Mouse (Mus musculus): Measurements from ENCODE around the gene H2-Oa.

H2-Oa gene

GRCm38 (mm10) chr17:34101185-34101584 is 9.0 kb downstream of the H2-Oa start:
- DNase-seq (ENCODE audit: low read depth) = no peak

- DNase-seq (ENCODE audit: low read depth) = peak; percentile 98
Observed at GRCm38 (mm10) chr17:34101604-34102032, 9.5 kb downstream of the H2-Oa start.

DNA sequence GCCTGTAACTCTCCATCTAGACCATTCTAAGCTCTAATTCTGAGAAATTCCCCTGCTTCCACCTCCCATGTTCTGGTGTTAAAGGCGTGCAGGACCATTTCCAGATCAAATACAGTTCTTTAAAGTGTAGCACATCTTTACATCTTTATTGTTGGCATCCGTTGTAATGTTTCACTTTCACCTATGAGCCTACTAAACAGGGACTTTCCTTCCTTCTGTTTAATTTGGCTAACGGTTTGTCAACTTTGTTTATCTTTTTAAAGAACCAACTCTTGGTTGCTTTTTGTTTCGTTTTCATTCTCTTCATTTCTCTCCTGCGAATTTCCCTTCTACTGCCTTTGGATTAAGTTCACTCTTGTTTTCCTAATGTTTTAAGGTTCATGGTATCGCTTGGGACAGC is 10.7 kb downstream of the H2-Oa start:
- DNase-seq (ENCODE audit: low read depth) = peak; percentile 82

DNA sequence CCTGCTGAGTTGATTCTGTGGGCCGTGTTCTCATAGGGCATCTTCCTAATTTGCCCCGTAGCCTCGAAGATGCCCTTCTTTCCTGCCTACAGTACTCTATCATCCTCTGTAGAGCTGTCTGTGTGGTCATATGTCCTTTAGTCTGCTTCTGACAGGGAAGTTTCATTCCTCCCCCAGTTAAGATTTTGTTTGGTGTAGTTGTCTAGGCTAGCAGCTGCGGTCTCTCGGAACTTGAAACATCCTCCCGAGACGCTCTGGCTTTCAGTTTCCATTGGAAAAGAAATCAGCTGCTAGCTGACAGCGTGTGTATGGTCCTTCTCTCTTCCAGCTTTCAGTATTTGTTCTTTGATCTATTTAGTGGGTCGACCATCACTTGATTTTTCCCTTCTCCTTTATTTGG is 12.7 kb downstream of the H2-Oa start:
- peak; percentile 15 for DNase-seq (ENCODE audit: low read depth)

- no peak for DNase-seq (ENCODE audit: low read depth)
Observed at GRCm38 (mm10) chr17:34106555-34106954, 14.4 kb downstream of the H2-Oa start.

GRCm38 (mm10) chr17:34107109-34107867 is 15.1 kb downstream of the H2-Oa start:
- DNase-seq (ENCODE audit: low read depth) = peak; percentile 22

- peak; percentile 12 for DNase-seq (ENCODE audit: low read depth)
Observed at GRCm38 (mm10) chr17:34108460-34108859, 16.3 kb downstream of the H2-Oa start.

- peak; percentile 70 for DNase-seq (ENCODE audit: low read depth)
Observed at GRCm38 (mm10) chr17:34109038-34109805, 17.1 kb downstream of the H2-Oa start.

GRCm38 (mm10) chr17:34109806-34110195 is 17.7 kb downstream of the H2-Oa start:
- DNase-seq (ENCODE audit: low read depth) = peak; percentile 54

DNA sequence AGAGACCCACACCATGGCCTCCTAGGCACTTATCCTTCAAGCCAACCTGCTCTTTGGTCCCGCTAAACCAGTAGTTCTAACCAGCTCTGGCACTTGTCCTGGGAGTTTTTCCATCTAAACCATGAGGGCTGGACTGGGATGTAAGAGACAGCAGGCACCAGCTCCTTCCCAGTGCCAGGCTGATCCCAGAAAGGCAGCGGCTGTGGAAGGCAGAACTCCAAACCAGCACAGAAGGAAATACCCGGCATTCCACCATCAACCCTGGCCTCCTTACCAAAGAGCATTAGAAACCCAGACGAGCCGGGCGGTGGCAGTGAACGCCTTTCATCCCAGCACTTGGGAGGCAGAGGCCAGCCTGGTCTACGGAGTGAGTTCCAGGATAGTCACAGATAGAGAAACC is 18.2 kb downstream of the H2-Oa start:
- DNase-seq (ENCODE audit: low read depth) = no peak

DNA sequence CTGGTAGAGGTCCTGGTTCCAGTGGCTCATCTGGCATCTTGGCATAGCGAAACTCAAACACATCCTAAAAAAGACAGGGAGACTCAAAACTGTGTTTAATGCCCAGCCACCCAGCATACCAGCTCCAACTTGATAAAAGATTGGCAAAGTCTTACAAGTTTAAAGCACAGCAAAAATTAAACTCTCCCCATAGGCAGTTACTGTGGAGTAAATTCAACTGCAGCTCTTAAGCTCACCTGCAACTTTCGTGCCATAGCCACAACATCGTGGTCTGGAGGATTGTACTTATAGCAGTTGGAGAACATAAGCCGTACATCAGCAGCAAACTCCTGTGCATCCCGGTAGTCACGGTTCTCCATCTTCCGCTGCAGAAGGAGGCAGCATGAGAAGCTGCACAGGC is 22.0 kb downstream of the H2-Oa start:
- peak; percentile 33 for DNase-seq (ENCODE audit: low read depth)

- peak; percentile 37 for DNase-seq (ENCODE audit: low read depth)
Observed at GRCm38 (mm10) chr17:34116736-34117370, 24.7 kb downstream of the H2-Oa start.

- peak; percentile 70 for DNase-seq (ENCODE audit: low read depth)
Observed at GRCm38 (mm10) chr17:34117421-34118112, 25.4 kb downstream of the H2-Oa start.

DNA sequence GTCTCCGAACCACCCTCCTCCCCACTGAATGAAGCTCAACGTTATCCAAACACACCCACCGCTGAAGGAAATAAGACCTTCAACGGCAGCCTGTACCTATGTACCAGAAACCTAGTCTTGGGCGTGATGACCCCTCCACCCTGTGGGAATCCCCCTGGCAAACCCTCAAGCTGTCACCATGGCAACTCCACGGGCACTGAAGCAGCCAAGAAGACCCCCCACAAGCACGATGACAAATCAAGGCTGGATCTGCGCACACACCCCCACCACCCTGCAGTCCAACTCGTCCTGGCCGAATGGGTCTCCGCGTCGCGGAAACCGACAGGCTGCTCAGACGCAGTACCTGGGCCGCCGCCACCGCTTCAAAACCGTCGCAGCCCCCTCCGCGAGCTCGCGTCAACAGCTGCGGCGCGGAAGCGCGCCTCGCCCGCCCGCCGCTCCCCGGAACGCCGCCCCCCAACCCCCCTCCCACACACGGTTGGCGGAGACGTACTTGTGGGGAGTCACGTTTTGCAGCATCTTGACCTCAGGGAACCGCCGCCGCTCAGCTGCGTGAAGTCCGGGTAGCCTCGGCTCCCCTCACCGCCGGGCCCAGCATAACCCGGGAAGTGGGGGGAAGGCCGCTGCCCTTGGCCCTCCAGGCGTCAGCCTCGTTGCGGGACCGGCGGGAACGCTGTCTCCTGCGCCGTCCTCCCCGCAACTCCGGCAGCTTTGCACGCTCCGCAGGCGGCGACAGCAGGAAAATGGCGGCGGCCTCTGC is 26.2 kb downstream of the H2-Oa start:
- DNase-seq (ENCODE audit: low read depth) = peak; percentile 67

DNA sequence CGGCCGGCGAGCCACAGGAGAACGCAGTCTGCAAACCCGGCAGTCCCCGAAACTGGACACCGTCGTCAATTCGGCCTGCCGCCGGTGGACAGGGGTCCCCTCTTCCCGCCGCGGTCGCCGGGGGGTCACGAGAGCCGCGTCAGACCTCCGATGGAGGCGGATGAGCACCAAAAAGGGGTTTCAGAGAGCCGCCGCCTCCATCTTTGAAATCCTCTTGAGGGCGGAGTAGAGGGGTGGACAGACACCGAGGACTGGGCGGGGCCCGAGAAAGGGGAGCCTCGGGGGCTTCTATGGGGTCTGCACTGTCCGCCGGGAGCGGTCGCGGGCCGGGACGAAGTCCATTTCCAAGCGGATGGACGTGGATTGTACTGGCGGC is 26.7 kb downstream of the H2-Oa start:
- no peak for DNase-seq (ENCODE audit: low read depth)

DNA sequence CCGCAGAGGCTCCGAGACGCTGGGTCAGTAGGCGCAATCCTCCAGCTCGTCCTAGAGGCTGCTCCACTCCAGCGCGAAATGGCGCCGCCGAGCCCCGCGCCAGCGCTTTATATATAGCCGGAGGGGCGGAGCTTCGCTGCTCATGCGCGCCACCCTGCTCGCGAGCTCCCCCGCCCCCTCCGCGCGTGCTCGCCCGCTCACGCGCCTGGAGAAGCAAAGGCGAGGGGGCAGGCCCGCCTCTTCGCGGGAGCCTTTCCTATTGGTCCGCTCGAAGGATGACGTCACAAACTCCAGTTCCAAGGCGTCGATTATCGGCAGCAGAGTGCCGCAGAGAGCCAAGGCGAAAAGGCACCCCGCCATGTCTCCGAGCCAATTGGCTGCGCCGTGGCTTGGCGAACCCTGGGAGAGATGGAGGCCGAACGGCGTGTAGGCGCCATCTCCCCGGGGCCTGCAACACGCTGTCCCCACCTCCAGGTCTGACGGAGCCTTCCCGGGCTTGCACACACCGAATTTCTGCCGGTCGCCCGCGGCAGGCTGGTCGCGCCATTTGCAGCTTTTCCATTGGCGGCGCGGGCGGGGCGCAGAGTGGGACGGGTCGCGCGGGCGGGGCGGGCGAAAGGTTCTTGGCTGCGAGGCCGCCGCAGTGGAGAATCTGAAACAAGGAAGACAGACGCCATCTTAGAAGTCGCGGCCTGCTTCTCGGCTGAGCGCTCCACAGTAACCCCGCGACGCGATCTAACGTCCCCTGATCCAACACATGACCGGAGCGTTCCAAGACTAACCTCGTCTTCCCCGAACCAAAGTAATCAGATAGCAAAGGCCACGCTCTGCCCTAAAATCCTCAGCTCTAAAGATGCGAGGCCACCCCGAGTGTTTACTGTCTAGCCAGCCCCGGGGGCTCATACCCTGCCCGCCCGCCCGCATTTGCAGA is 27.4 kb downstream of the H2-Oa start, which contains the start of gene H2-DMa:
Gene H2-DMa, plus strand, starts transcription at position 293 of the 931 bp plus-strand sequence.
- peak; percentile 99 for DNase-seq (ENCODE audit: low read depth)

GRCm38 (mm10) chr17:34120180-34120723 is 28.1 kb downstream of the H2-Oa start:
- peak; percentile 81 for DNase-seq (ENCODE audit: low read depth)

DNA sequence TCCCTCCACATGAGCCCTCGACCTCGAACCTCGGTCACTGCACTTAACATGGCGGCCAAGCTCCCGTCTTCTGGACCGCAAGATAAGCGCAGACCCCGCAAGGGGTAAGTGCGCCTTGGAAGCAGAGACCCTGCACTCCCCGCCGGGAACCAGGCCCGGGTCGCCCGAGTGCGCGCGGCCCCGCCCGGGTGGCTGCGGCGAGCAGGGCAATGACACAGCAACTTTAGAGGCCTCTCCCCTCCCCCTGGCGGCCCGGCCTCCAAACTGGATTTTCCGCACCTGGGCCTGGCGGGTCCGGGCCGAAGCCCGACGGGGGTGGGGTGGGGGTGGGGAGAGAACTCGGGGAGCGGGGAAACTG is 28.7 kb downstream of the H2-Oa start:
- peak; percentile 79 for DNase-seq (ENCODE audit: low read depth)

DNA sequence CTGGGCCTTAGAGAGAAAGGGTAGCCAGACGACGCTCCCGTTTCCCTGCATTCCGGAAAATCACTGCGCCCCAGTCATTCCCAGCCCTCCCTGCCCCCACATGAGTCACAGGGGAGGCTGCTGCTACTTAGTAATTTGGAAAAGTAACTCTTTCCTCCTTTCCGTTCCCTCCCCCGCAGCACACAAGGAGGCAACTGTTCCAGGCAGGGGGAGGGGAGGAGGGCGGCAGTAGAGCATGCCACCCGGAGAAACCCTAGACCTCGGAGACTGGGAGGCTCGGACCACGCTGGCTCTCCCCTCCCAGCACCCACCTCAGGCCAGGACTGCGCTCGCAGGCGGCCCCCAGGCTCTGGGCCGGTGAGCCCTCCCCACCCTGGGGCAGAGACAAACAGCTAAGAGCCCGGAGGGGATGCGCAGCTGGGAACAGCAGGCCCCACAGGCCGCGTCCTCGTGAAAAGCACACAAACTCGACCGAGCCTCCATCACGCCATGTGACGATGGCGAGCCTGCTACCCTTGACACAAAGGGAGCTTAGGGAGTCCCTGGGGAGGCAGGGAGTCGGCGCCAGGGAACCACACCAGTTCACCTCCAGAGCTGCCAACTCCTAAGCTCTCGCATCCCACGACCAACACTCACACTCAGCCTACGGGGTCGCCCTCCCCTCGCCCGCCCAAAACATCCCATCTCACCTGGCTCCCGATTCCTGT is 29.2 kb downstream of the H2-Oa start:
- peak; percentile 76 for DNase-seq (ENCODE audit: low read depth)

- no peak for DNase-seq (ENCODE audit: low read depth)
Observed at GRCm38 (mm10) chr17:34121879-34122187, 29.7 kb downstream of the H2-Oa start.

Data from naive thymus-derived CD4-positive, alpha-beta T cell, adult 2 months (primary cell).